Mouse (Mus musculus): ENCODE results near the gene Olfr56.
"Not testable (repeated sequence)": the region's sequence is repeated elsewhere in the genome, so short reads cannot be mapped to it uniquely, and the experiment has no call there.

Olfr56 gene

DNA sequence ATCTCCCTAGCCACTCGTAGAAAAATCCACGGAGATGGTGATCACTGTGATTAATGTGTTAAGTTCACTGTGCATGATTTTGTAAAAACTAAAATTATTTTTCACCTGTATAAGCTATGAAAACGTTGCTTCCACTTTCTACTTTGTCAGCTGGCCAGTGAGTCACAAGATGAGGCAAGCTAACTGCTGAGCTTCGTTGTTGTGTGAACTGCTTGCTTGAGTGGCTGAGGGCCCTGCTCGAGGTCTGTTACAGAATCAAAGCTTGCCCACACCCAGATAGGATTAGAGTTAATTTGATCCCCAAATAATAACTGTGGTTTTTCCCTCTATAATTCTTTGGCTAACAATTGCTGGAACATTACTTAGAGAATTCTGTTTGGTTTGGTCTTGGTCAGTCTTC lies 73.2 kb downstream of the Olfr56 start:
- DNase-seq (ENCODE audit: low spot score in 2 of 2), result not testable (repeated sequence)

- not testable (repeated sequence) for DNase-seq (ENCODE audit: low spot score in 2 of 2)
Measured at GRCm38 (mm10) chr11:49060061-49060460, 81.4 kb downstream of the Olfr56 start.

DNA sequence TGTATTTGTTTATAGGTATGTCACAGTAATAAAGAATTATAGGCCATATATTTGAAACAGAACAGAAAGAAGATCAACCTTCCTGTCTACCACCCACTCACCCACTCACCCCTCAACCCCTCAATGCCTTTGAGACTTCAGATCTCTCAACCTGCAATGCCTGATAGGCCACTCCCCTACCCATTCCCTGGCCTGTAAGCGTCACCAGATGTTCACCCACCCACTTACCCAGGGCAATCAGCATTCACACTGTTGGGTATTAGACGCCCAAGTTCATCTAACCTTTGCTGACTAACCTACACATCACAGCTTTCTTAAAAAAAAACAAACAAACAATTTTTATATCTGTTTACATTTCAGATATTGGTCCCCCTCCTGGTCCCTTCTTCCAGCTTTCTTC lies 83.2 kb downstream of the Olfr56 start:
- DNase-seq (ENCODE audit: low spot score in 2 of 2), result not testable (repeated sequence)

DNA sequence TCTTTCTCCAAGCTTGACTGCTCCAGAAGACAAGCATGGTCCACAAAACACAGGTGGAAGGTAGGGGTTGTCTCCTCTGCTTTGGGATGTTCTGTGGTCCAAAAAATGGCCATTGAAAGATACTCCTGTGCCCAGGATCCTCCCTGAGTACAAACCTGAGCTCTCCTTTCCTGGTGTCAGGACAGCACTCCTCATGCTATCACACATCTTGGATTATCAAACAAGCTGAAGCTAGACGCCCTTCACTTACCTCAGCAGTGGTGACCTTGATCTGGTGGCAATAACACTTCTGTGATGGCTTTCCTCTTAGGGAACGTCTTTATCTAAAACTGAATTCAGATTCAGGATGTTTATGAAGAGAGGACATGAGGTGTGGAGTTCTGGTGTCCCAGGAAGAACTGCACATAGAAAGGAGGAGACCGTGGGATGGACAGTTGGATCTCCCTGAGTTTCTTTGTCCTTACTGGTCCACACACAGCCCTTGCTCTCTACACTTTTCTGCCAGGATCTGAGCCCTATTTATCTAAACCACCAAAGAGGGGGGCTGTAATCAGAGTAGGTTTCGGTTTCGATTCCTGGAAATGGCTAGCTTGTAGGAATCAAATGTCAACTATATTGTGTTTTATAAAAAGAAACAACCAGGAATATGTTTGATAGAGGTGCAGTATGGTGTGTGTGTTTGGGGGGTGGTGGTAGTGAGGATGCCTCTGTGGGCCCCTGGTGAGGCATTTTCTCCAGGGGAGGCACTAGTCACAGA lies 85.2 kb downstream of the Olfr56 start, which contains the start of gene Tgtp2:
TSS of gene Tgtp2 (minus strand) at position 494 of the 757 bp plus-strand sequence.
- not testable (repeated sequence) for DNase-seq (ENCODE audit: low spot score in 2 of 2)

GRCm38 (mm10) chr11:49068358-49068757 lies 89.7 kb downstream of the Olfr56 start:
- DNase-seq (ENCODE audit: low spot score in 2 of 2), result no peak

- not testable (repeated sequence) for DNase-seq (ENCODE audit: low spot score in 2 of 2)
Measured at GRCm38 (mm10) chr11:49076001-49076757, 97.5 kb downstream of the Olfr56 start, which contains the start of gene Ifi47. Gene Ifi47 (plus strand): TSS chr11:49076587.

- DNase-seq (ENCODE audit: low spot score in 2 of 2), result no peak
Measured at GRCm38 (mm10) chr11:49077012-49077411, 98.3 kb downstream of the Olfr56 start.

DNA sequence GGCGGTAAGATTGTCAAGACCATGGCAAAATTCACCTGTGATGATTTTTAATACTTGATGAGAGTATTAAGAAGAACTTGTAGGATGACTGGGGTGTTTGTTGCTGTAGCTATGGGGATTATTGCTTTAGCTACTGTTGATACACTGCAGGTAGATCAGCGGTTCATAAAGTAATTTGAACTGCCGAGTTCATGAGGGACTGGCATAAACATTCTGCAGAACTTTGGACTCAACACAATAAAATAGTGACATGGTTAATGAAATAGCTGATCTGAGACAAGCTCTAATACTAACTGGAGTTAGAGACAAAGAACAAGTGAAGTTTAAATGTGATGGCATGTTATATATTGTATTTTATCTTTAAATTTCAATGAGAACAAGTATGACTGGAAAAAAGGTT lies 100.0 kb downstream of the Olfr56 start:
- no peak for DNase-seq (ENCODE audit: low spot score in 2 of 2)

DNA sequence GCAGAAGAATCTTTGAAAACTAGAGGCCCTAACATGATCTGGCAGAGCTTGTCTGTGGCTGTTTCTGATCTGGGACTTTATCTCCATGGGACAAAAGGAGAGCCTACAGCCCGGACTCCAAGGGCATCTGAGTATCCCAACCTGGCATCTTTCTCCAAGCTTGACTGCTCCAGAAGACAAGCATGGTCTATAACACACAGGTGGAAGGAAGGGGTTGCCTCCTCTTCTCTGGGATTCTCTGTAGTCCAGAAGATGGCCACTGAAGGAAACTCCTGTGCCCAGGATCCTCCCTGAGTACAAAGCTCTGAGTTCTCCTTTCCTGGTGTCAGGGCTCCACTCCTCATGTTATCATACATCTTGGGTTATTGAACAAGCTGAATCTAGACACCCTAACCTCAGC lies 101.9 kb downstream of the Olfr56 start:
- no peak for DNase-seq (ENCODE audit: low spot score in 2 of 2)

- DNase-seq (ENCODE audit: low spot score in 2 of 2), result no peak
Measured at GRCm38 (mm10) chr11:49081356-49081755, 102.7 kb downstream of the Olfr56 start.

- DNase-seq (ENCODE audit: low spot score in 2 of 2), result no peak
Measured at GRCm38 (mm10) chr11:49081886-49082285, 103.2 kb downstream of the Olfr56 start.

DNA sequence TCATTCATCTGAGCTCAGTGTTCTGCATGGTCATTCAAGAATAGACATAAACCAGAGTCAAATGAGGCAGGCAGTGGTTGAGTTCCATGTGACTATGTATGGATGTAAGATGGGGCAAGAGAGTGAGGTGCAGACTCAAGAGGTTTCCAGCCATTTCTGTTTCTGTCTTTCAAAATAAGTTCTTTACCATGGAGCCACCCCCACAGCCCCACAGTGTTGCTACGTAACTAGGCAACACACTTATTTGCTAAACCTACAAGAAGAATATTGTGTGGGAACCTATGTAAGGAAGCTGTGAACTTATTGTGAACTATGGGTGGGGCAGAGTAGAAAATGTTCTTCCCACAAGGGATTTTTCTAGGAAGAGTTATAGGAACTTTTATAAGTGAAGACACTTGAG lies 104.5 kb downstream of the Olfr56 start:
- DNase-seq (ENCODE audit: low spot score in 2 of 2), result no peak

GRCm38 (mm10) chr11:49083808-49084207 lies 105.1 kb downstream of the Olfr56 start:
- DNase-seq (ENCODE audit: low spot score in 2 of 2), result no peak

GRCm38 (mm10) chr11:49084385-49084784 lies 105.7 kb downstream of the Olfr56 start:
- no peak for DNase-seq (ENCODE audit: low spot score in 2 of 2)

DNA sequence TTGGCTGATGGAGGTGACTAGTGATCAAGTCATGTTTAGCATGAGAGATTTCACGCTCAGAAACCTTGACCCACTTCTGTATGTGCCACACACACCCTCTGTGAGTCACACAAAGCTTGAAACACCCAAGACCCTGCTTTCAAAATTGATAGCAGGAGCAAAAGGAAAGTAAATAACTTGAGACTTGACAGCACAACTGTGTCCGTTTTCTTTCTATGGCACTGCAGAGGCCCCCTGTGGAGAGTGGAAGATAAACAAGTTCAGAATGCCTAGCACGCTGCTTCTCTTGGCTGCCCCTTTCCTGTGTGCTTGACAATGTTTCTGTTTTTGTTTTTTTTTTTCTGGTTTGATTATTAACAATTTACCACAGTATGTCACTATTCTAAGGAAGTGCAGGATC lies 106.2 kb downstream of the Olfr56 start:
- no peak for DNase-seq (ENCODE audit: low spot score in 2 of 2)

DNA sequence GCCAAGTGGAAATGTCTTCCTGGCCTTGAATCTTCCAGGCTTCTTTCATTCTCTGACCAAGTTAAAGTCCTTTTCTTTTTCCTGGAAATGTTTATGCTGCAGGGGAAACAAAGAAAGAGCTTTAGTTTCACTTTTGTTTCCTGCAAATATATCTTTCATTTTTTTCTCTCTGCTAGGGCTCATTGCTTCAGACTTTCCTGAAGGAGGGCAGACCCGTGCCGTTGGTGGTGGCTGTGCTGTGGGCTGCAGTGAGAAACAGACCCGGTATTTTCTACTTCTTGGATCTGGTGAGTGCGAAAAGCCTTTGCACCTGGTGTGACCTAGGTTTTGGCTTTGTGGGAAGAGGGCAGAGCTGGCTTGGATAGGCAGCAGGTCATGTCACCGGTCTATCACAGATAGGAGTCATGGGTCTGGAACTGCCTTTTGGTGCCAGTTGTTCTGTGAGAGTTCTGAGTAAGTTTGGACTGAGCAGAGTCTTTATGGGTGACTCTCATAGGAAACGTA lies 108.2 kb downstream of the Olfr56 start:
- DNase-seq (ENCODE audit: low spot score in 2 of 2), result no peak

GRCm38 (mm10) chr11:49087830-49088616 lies 109.3 kb downstream of the Olfr56 start:
- DNase-seq (ENCODE audit: low spot score in 2 of 2), result no peak

DNA sequence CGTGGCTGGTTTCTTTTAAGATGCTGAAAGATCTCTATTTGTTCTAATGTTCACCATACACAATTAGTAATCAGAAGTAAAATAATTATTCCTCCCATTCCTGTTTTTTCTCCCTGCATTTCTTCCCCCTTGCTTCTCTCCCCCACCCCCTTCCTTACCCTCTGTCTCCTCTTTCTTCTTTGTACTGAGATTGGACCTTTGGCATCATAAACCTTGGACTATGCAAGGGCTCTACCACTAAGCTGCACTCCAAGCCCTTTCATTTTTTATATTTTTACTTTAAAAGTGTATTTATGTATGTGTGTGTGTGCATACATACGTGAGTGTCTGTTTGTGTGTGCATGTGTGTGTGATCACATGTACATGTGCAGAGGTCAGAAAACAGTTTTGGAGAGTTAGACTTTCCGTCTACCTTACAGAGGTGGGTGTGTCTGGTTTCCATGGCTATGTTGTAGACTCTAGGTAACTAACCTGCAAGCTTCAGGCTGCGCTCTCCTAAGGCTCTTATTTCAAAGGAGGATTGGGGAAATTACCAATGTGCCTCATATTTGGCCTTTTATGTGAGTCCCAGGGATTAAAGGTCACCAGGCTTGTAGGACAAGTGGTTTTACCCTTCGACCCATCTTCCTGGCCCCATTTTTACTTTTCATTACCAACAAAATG lies 110.4 kb downstream of the Olfr56 start:
- DNase-seq (ENCODE audit: low spot score in 2 of 2), result no peak

DNA sequence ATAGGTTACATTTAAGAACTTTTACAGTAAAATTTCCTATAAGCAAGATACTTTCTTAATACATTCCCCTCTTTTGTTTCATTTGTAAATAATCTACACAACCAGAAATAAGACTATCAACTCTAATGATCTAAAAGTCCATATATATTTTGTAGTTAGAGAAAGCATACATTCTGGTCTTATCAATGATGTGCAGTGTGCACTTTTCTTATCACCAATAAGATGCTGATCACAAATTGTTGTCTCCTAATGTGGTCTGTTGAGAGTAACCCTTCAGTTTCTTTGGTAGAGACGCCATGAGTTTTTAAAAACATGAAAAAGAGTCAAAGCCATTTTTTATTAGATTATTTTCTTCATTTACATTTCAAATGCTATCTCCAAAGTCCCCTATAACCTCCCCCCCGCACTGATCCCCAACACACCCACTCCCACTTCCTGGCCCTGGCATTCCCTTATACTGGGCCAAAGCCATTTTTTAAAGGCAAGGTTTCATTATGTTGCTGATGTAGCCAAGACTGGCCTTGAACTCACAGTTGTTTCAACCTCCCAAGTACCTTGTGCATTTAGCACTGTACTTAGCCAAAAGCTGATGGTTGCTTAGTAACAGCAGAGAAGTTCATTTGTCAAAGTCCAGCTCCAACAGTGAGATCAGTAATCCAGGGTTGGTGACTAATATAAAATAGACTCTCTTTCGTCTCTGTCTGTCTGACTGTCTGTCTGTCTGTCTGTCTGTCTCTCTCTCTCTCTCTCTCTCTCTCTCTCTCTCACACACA lies 111.2 kb downstream of the Olfr56 start:
- no peak for DNase-seq (ENCODE audit: low spot score in 2 of 2)

GRCm38 (mm10) chr11:49090551-49090950 lies 111.9 kb downstream of the Olfr56 start:
- DNase-seq (ENCODE audit: low spot score in 2 of 2), result no peak

DNA sequence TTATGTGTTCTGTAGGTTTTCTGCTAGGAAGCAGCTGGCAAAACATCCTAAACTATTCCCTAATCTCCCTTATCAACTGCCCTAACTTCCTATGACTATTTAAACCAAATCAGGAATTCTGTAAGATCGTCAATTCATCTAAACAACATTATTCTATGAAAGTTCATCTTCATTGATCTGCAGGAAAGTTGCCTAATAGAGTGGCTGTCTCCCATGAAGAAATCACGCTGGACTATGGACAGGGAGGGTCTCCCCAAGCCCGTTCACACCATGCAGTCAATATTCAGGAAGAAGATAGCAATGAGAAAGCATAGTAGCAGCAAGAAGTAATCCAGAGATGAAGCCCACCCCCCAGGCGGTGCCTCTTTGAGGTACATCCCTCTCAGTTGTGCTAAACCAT lies 112.5 kb downstream of the Olfr56 start:
- DNase-seq (ENCODE audit: low spot score in 2 of 2), result no peak
